Mouse (Mus musculus) small intestine, adult 2 months (tissue): ENCODE measurements around the gene Rasgef1b.

Experiments used
- CTCF ChIP-seq: fragments of 200-500 bp; IDR thresholded peaks from 2 replicates; pipeline ENCODE4 v1.5.1; 2012; ENCODE audit warnings: low read depth, mild to moderate bottlenecking, control low read depth, inconsistent platforms, low read length, moderate library complexity, mixed read lengths; ENCODE audit not compliant: insufficient replicate concordance, insufficient read length; ENCODE audit errors: extremely low read depth
- POLR2A ChIP-seq: fragments of 200-500 bp; IDR thresholded peaks from 2 replicates; pipeline ENCODE4 v1.6.1; 2012; ENCODE audit warnings: low read depth, mild to moderate bottlenecking, control low read depth, inconsistent platforms, low read length, moderate library complexity

DNA sequence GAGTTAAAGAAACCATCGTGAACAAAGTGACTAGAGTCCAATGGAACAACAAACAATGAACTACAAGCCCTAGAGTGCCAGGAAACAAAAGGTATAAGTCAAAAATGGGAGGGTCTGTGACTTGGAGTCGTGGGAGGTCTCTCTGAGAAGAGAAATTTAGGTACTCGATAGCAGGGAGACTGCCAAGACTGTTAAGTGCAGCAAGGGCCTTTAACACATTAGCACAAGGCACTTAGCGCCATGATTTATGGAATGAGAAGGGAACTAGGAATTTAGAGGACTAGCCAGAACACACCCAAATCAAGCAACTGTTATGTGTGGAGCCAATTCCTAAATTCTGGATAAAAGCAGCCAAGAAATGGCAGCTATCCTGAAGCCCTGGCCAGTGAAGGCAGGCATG lies 490.7 kb downstream of the Rasgef1b start:
- TF ChIP-seq CTCF (no peak), POLR2A (no peak)
